Mouse (Mus musculus) liver, adult 2 months (tissue): ENCODE results near the gene Tfg.

Experiments used
- CTCF ChIP-seq: fragments of 200-500 bp; IDR thresholded peaks from 2 replicates; pipeline ENCODE4 v1.5.1; 2011; ENCODE audit warnings: low read depth, low read length, control low read depth
- POLR2A ChIP-seq: fragments of 200-500 bp; IDR thresholded peaks from 2 replicates; pipeline ENCODE4 v1.6.1; 2011; ENCODE audit warnings: low read length, control low read depth; ENCODE audit not compliant: insufficient read depth; ENCODE audit errors: extremely low read depth

DNA sequence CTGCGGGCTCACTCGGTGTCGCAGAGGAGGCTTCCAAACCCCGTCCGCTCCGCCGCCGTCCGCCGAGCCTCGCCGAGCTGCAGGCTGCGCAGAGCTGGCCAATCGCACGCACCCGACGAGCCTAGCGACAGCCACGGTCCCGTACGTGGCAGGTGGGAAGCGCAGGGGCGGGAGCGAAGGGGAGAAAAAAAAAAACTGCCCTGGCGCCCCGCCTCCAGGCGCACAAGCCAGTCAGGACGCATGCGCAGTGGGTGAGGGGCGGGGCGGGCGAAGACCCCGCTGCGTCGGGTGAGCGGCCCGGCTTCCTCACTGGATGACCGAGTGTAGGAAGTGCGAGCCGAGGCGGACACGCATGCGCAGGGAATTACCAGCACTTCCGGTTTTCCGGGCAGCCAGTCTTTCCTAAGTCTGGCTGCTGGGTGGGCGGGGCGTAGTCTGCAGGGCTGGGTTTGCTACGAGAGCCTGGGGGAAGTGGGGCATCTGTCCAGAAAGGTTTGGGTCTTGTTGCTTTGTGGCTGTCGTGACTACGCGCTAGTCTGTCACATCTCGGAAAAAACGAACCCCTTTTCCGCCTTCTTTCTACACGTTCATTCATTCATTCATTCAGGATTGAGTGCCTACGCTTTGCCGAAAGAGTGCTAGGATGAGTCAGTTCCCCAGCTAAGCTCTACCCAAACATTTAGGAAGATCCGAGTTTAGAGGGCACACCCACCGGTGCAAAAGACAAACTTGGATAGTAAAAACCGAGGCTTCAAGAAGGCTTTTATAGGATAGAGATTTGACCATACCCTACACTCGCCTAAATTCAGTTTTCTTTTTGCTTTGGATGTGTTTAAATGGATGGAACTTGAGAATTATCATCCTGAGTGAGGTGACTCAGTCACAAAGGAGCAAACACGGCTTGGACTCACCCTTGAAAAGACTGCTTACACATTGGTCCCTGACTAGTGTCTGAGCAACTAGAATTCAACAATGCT, at the start of gene Tfg:
- TF ChIP-seq POLR2A (peak; percentile 79), CTCF (no peak)
